Mouse (Mus musculus) c-Kit-positive CD71-positive TER-119-negative erythroid progenitor cells, embryonic 14.5 days (primary cell): ENCODE measurements around the gene Aldh1a1.

Experiments used
- DNase-seq: peaks from one replicate; pipeline ENCODE4 v3.0.0-alpha.2; 2013; ENCODE audit warnings: low read depth

The Aldh1a1 gene

DNA sequence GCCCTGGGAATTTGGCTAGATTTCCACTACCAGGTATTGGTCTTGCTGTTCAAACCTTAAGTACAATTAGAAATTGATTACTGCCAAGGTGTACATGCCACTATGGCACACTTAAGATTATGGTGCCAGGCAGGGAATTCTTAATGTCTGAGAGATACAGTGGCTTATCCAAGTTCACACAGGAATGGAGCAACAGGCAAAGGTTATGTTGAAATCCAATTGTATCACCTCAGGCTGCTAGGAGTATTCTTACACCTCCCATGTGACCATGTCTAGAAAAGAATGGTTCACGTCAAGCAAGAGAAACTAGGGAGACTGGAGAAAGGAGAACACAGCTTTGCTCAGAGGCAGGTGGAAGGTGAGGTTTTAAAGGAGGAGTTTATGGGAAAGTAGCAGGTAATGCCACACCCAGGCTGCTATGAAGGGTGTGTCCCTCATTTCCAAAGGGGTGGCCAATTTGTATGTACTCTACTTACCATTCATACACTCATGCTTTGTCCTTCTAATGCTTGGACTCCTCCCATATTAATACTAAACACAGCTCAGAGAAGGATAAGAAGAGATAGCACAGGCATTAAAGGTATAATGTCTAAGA is 160.7 kb downstream of the Aldh1a1 start:
- DNase-seq = no peak

DNA sequence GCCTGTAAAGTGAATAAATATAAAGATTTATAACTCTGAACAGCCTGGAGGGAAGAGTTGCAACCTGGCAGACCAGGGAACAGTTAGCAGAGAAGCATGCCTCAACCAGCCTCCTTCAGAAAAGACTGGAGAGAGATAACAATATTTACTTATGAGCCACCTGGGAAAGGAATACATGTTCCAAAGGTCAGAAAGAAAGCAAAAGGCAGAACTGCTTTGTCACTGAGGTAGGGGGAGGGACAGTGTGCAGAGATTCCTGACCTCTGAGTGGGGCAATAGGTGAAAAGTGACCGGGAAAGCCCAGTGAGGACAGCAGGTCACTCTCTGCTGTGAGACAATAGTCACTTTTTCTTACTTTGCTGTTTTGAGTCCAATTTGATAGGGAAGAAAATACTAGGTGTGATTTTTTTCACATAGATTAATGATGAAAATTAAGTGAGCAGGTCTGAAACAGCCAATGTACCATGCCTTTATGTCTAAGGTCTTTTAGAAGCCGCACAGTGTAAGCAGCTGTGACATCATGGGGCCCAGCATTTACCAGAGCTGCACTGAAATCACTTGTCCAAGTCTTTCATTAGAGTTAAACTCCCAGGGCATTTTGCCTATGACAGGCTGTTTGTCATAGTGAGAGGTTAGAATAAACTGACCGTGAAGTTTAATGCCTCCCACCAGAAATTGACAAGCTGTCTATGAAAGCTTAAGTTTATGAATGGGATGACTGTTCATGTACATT is 161.8 kb downstream of the Aldh1a1 start:
- no peak for DNase-seq

DNA sequence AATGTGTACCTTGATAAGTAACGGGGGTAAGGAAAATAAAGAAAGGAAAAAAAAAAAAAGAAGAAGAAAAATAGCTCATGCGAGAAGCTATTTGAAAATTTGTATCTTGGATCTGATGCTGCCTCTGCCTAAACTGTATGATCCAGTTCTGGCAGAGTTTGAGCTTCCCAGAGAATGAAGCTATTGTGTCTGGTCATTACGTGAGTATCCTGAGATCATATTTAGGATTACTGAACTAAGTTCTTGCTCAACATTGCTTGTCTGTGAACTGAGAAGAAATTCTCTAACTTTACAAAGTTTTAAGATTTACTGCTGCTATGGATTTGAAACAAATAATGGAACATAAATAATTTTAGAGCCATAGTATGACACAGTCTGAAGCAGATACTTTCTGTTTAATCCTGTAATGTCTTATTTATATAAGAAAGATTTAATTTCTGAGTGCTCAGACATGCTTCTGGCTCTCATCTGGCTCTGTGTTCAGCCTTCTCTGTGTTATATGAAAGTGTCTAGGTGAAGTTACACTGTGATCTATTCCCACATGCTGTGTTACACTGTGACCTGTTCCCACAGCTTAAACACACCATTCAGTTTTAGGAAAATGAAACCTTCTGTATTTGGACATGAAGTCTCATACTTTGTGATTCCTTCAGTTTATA is 185.3 kb downstream of the Aldh1a1 start:
- DNase-seq = no peak
